Mouse (Mus musculus): ENCODE data around the gene Pkd1. TPM values are rescaled to one million over a fixed set of nuclear protein-coding genes. Genes with fewer than 3 reads are reported as not detected.

Pkd1 gene
- total RNA-seq, 2 experiments from 2014 or later: 58.0 to 63.2 TPM

DNA sequence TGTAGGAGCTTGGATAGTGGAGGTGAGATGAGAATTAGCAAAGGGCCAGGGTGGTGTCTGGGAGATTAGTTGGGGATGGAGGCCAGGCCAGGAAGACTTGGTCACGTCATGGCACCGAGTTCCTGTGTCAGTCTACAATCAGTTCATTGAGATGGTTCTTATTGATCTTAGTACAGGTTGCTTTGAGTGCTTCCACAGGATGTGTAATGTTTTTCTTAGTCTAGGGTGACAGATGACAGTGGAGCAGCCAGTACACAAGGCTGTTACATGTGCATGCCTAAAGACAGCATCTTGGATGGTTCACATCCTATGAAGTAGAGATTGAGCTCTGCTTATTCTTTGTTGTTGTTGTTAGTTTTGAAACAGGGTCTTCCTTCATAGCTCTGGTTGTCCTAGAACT, 12.0 kb downstream of the Pkd1 start:
- intact Hi-C loops (cut with DNase I): no loop called here
- no peak for DNase-seq

DNA sequence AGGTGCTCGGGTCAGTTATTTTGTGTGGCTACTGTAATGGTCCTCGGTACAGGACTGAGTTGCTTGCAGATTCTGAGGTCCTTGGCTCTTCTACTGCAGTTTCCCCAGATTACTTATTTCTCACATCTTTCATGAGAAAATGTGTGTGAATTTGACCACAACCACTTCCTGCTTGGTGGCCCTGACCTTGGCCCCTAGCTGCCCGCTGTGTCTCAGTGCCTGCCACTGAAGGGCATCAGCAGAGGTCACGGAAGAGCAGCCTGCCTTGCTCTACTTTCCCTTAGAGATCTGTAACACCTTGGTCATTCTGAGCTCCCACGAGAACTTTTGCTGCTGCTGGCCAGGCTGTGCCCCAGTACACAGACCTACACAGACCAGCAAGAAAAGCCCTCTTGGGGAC, 14.0 kb downstream of the Pkd1 start:
- no peak for DNase-seq
- intact Hi-C loops (cut with DNase I): no loop called here

- intact Hi-C loops (cut with DNase I): no loop called here
- no peak for DNase-seq
Observed at GRCm38 (mm10) chr17:24564422-24564821, 14.8 kb downstream of the Pkd1 start.

DNA sequence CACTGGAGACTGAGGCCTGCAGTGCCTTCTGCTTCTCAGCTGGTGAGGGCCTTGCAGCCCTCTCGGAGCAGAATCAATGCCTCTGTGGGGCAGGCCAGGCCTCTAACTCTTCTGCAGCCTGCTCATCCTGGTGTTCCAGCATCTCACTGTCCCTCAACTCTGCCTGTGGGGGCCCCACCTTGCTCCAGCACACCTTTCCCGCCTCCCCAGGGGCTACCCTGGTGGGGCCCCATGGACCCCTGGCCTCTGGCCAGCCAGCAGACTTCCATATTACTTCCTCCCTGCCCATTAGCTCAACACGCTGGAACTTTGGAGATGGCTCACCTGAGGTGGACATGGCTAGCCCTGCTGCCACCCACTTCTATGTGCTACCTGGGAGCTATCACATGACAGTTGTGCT, 15.5 kb downstream of the Pkd1 start:
- DNase-seq: no peak
- intact Hi-C loops (cut with DNase I): no loop called here

DNA sequence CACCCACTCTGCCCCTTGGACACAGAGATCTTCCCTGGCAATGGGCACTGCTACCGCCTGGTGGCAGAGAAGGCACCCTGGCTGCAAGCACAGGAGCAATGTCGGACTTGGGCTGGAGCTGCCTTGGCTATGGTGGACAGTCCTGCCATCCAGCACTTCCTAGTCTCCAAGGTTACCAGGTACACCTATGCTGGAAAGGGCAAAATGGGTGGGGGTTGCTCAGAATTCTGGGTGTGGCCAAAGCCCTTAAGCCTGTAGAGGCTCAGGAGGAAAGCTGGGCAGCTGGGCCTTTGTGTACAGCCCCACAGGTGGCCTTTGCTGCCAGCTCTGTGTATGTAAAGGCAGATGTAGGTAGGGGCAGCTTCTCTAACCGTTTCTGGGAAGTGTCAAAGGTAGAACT, 16.2 kb downstream of the Pkd1 start:
- intact Hi-C loops (cut with DNase I): no loop called here

DNA sequence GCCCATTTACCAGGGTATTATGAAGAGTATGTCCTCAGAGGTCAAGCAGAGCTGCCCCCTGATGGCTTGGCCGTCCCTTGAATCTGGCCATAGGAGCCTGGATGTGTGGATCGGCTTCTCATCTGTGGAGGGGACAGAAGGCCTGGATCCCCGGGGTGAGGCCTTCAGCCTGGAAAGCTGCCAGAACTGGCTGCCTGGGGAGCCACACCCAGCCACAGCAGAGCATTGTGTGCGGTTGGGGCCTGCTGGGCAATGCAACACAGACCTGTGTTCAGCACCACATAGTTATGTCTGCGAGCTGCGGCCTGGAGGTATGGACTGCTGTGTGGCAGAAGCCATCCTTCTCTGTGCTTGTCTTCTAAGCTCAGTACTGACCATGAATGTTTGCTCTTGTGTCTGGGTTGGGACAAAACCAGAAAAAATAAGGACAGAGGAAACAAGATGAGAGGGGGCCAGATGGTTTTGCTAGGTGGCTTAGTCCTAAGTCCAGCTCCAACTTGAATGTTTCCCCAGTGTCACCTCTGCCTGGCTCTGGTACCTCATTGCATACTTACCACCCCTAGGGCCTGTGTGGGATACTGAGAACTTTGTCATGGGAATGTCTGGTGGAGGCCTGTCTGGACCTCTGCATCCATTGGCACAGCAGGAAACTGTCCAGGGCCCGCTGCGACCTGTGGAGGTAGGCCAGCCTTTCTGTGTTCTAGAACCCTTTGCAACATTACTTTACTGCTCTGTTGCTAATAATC, 17.6 kb downstream of the Pkd1 start:
- intact Hi-C loops (cut with DNase I): no loop called here
- peak; percentile 65 to 67 for DNase-seq

More for the DNA sequence above, 16.2 kb downstream of the Pkd1 start:
- DNase-seq: no peak

GRCm38 (mm10) chr17:24569837-24570236, 20.2 kb downstream of the Pkd1 start:
- intact Hi-C loops (cut with DNase I): no loop called here
- no peak for DNase-seq

DNA sequence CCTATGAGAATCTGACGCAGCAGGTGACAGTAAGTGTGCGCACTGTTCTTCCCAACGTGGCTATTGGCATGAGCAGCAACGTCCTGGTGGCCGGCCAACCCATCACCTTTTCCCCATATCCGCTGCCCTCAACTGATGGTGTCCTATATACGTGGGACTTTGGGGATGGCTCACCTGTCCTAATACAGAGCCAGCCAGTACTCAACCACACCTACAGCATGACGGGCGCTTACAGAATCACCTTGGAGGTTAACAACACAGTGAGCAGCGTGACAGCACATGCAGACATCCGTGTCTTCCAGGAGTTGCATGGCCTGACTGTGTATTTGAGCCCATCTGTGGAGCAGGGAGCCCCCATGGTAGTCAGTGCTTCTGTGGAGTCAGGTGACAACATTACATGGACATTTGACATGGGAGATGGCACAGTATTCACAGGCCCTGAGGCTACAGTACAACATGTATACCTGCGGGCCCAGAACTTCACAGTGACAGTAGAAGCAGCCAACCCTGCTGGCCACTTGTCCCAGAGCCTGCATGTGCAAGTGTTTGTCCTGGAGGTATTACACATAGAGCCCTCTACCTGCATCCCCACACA, 23.1 kb downstream of the Pkd1 start:
- no peak for DNase-seq

GRCm38 (mm10) chr17:24573811-24574210, 24.2 kb downstream of the Pkd1 start:
- intact Hi-C loops (cut with DNase I): no loop called here
- DNase-seq: no peak

More for the DNA sequence above, 23.1 kb downstream of the Pkd1 start:
- intact Hi-C loops (cut with DNase I): no loop called here

- DNase-seq: no peak
- intact Hi-C loops (cut with DNase I): no loop called here
Observed at GRCm38 (mm10) chr17:24579532-24579931, 29.9 kb downstream of the Pkd1 start.

DNA sequence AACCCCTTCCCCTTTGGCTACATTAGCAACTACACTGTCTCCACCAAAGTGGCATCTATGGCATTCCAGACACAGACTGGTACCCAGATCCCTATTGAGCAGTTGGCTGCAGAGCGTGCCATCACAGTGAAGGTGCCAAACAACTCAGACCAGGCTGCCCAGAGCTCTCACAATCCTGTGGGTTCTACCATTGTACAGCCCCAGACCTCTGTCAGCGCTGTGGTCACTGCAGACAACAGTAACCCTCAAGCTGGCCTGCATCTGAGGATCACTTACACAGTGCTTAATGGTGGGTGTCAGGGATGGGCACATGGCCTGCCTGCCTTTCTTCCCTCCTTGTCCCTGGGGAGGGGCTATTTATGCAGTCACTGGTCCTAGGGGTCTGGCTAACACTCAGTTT, 30.7 kb downstream of the Pkd1 start:
- intact Hi-C loops (cut with DNase I): no loop called here
- no peak for DNase-seq

GRCm38 (mm10) chr17:24583599-24584460, 34.2 kb downstream of the Pkd1 start:
- intact Hi-C loops (cut with DNase I): no loop called here
- no peak for DNase-seq

GRCm38 (mm10) chr17:24584520-24584919, 34.9 kb downstream of the Pkd1 start:
- intact Hi-C loops (cut with DNase I): no loop called here

GRCm38 (mm10) chr17:24586532-24586931, 36.9 kb downstream of the Pkd1 start:
- intact Hi-C loops (cut with DNase I): loop anchor here (5.0 kb wide), 1 partner anchor 39 kb away; the partner anchor contains the start of gene Pkd1
- DNase-seq: no peak

More at GRCm38 (mm10) chr17:24584520-24584919, 34.9 kb downstream of the Pkd1 start:
- no peak for DNase-seq

GRCm38 (mm10) chr17:24590943-24591342, 41.3 kb downstream of the Pkd1 start:
- peak; percentile 33 to 35 for DNase-seq
- intact Hi-C loops (cut with DNase I): no loop called here

- DNase-seq: no peak
- intact Hi-C loops (cut with DNase I): no loop called here
Observed at GRCm38 (mm10) chr17:24591695-24592094, 42.1 kb downstream of the Pkd1 start.

- intact Hi-C loops (cut with DNase I): no loop called here
- no peak for DNase-seq
Observed at GRCm38 (mm10) chr17:24593248-24593647, 43.6 kb downstream of the Pkd1 start.

DNA sequence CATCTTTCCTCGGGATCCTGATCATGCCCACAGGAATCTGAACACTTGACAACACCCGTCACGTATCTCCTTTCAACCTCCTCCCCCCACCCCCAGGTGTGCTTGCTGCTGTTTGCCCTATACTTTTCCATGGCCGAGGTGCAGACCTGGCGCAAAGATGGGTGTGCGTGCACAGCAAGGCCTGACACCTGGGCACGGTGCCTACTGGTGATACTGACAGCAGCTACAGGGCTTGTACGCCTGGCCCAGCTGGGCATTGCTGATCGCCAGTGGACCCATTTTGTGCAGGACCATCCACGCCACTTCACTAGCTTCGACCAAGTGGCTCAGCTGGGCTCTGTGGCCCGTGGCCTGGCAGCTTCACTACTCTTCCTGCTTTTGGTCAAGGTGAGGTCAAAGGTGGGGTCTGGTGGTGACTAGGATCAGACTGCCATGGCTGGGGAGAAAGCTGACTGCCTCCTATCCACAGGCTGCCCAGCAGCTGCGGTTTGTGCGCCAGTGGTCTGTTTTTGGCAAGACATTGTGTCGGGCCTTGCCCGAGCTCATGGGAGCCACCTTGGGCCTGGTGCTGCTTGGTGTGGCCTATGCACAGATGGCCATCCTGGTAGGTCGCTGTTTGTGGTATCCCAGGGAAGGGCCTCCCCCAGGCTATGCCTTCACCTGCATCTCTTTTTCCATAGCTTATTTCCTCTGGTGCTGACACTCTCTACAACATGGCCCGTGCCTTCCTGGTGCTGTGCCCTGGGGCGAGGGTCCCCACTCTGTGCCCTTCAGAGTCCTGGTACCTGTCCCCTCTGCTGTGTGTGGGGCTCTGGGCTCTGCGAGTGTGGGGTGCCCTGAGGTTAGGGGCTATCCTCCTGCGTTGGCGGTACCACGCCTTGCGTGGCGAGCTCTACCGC, 44.6 kb downstream of the Pkd1 start:
- no peak for DNase-seq
- intact Hi-C loops (cut with DNase I): no loop called here

DNA sequence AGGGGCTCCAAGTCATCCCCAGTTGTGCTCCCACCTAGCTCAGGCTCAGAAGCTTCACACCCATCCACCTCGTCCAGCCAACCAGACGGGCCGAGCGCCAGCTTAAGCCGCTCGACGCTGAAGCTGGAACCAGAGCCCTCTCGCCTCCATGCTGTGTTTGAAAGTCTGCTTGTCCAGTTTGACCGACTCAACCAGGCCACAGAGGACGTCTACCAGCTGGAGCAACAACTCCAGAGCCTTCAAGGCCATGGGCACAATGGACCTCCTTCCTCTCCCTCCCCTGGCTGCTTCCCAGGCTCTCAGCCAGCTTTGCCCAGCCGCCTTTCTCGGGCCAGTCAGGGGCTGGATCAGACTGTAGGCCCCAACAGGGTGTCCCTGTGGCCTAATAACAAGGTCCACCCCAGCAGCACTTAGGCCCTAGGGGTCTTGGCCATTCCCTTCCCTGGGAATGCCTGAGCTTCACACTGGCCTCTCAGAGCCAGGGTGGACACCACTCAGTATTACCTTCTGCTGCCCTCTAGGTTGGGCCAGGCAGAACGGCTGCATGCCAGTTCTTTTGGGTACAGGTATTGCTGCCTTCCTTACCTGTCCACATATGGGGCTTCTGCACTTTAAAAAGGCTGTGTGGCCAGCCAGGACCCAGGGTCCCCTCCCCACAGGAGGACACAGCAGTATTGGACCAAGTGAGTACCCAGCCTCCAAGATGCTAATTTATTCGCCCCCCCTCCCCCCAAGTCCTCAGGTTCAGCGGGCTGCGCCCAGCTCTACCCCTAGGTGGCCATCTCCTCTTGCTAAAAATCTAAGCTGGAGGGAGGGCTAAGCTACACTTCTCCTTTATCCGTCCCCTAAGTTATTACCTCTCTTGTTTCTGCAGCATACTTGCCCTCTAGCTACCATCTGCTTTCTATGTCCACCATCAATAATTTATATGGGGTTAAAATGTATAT, 45.8 kb downstream of the Pkd1 start:
- DNase-seq: no peak
- intact Hi-C loops (cut with DNase I): no loop called here
